Mouse (Mus musculus): ENCODE measurements around the gene Coa4.

Coa4 gene

GRCm38 (mm10) chr7:100506494-100506893, 30.4 kb upstream of the Coa4 start:
- DNase-seq: no peak

DNA sequence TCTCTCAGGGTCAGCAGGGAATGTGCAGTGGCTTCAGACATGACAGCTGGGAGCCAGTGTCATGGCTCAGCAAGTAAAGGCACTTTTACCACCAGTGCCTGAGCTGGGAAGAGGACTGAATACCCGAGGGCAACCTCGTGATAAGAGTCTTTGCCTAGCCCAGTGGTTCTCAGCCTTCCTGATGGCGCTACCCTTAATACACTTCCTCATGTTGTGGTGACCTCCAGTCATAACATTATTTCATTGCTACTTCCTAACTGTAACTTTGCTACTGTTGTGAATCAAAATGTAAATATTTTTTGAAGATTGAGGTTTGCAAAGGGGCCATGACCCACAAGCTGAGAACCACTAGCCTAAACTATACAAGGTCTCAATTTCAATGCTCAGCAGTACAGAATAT, 28.2 kb upstream of the Coa4 start:
- DNase-seq: no peak

GRCm38 (mm10) chr7:100511602-100512001, 25.3 kb upstream of the Coa4 start:
- no peak for DNase-seq

DNA sequence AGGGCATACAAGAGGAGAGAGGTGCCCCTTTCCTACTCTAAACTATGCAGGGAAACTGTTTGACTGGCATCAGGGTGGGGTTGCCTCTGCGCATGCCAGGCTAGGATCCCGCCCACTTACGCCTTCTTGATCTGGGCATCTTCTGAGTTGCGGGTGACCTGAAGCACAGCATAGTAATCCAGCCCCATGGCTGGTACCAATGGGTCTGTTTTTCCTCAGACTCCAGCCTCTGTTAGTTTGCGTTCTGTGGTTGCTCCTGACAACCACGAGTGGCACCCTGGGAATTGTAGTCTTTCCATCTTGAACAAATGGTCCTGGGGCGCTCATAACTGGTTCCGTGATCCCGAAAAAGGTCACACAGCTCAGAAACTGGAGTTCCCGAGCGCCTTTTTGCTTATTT, 22.3 kb upstream of the Coa4 start, which contains the start of gene Dnajb13:
Gene Dnajb13 (minus strand): TSS at position 388 of the 400 bp plus-strand sequence.
- no peak for DNase-seq

- no peak for DNase-seq
Observed at GRCm38 (mm10) chr7:100520204-100520603, 16.7 kb upstream of the Coa4 start.

DNA sequence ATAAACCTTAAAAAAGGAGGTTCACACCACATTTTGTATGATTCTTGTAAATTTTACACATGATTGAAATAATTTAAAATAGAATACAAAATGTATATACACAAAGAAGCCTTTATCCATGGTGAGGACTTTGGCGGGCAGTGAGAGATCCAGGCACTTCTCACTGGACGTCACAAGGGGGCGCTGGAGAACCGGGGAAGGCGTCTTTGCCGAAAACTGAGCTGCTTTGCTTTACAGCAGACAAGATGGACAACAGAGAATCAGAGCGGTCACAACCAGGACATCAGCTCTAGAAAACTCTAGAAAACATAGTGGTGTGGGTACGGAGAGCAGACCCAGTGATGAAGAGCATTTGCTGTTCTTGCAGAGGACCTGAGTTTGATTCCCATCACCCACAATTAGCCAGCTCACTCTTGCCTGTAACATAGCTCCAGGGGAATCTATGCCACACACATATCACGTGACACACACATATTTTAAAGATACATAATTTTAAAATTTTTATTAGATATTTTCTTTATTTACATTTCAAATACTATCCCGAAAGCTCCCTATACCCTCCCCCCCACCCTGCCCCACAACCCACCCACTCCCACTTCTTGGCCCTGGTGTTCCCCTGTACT, 16.1 kb upstream of the Coa4 start:
- peak; percentile 92 for DNase-seq

- no peak for DNase-seq
Observed at GRCm38 (mm10) chr7:100522222-100522621, 14.6 kb upstream of the Coa4 start.

GRCm38 (mm10) chr7:100524669-100525068, 12.2 kb upstream of the Coa4 start:
- no peak for DNase-seq

GRCm38 (mm10) chr7:100530766-100531165, 6.1 kb upstream of the Coa4 start:
- DNase-seq: no peak

GRCm38 (mm10) chr7:100533503-100533902, 3.4 kb upstream of the Coa4 start:
- DNase-seq: peak; percentile 11

DNA sequence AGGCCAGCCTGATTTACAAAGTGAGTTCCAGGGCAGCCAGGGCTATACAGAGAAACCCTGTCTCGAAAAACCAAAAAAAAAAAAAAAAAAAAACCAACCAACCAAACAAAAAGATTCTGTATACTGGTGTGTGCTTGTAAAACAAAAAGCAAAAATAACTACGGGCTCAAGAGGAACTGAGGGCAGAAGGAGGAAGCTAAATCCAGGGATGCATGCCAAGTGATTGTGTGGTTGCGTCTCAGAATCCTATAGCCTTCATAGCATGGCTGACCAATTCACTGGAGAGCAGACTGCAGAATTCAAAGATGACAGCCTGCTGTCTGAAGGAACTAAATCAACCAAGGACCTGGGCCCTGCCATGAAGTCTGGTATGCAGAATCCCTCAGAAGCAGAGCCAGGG, 2.7 kb upstream of the Coa4 start:
- no peak for DNase-seq

- DNase-seq: no peak
Observed at GRCm38 (mm10) chr7:100535831-100536230, 1.0 kb upstream of the Coa4 start.

DNA sequence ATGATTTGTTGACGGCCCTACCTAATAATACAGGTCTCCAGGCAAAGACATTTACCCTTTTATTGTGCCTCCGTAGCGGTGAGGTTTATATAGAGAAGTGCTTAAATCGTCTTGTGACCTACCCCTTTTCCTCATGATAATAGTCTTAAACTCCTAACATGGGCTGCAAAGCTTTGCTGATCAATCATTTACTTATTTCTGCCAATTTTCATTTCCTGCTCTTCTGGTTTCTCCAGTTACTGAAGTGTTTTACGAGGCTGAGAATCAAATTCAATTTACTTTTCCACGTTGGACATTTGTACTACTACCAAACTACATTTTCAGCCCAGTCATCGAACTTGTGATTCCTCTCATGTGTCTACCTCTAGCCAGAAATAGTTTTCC, 640 bp downstream of the Coa4 start:
- no peak for DNase-seq

- no peak for DNase-seq
Observed at GRCm38 (mm10) chr7:100539516-100539915, 2.6 kb downstream of the Coa4 start.

DNA sequence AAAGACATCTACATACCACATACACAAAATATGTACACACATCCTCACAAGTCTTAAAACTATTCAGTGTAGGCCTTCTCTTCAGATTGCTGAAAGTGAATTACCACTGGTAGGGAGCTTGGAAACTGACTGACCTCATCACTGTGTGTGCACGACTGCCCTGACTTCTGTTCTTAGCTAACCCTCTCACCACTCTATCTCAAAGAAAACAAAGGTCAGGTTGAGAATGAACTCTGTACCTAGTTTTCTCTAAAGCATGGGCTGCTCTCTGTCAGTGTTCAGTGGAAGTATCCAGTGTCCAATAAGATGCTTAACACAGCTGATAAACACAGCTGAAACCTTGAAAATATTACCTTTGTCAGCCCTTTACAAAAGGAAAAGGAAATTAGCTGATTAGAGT, 7.6 kb downstream of the Coa4 start:
- DNase-seq: no peak

DNA sequence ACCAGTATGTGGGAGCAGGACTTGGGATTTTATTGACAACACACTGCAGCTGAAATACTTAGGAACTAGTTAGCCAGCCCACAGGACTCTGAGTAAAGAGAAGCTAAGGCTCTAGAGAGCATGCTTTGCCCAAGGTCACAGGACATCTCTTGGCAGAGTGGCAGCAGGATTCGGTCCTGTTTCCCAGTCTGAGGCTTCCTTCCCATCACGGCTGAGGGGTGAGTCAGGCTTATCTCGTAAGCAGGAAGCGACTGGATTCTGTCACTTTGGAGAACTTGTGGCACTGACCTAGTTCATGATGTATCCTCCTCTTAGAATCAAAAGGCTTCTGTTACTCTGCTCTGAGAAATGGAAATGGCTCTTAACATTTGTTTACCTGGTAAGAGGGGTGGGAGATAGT, 10.8 kb downstream of the Coa4 start:
- no peak for DNase-seq

DNA sequence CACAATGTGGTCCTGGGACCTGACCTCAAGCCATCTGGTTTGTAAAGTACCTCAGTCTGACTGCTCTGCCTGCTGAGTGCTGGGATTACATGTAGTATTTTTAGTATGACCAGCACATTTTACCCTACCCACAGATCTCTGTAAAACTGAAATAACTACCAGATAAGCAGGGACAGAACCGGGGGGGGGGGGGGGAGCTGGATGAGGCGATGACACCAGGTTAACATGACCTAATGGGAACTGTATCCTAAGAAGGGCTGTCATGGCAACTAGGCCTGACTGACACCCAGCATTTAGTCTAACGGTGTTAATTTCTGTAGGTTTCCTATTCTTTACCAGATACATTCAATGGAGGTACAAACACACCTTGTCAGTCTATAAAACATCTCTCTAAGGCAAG, 12.9 kb downstream of the Coa4 start:
- DNase-seq: no peak

GRCm38 (mm10) chr7:100550338-100551007, 13.6 kb downstream of the Coa4 start:
- DNase-seq: no peak

- no peak for DNase-seq
Observed at GRCm38 (mm10) chr7:100554939-100555338, 18.1 kb downstream of the Coa4 start.

DNA sequence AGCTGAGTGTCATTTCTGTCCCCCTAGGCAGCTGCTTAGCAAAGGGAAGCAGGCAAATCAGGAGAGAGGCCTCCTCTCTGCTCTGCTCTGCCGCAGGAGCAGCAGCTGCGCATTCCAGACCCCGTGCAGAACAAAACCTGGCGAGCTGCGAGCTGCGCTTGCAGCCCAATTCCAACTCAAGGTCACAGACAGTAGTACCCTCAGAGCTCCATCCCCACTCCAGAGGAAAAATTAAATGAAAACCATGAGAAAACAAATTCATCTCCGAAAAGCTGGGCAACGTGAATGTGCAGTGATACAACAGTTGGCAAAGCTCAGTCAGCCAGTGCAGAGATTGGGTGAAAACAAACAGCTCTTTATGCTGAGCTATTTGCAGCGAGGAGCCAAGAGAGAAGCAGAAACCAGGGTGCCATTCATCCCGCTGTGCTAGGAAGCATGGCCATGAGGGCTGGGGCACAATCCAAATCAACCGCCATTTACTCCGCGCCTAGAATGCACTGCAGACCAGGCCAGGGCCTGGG, 18.6 kb downstream of the Coa4 start:
- DNase-seq: no peak

DNA sequence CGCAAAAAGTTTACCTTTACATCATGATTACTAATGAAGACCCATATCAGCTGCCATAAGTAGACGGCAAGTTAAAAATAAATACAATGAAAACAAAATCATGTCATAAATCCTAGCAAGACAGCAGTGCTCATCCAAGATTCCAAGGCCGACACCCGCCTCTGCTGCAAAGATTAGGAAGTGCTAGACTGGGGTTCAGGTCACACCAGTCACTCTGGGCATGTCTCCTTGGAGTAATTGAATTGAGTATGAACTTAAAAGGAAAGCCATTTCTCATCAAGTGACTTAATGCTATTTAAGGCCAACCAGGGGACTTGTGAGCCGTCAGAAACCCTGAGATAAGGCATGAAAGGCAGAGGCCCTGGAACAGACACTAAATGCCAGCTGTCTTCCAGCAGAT, 20.4 kb downstream of the Coa4 start:
- DNase-seq: no peak

DNA sequence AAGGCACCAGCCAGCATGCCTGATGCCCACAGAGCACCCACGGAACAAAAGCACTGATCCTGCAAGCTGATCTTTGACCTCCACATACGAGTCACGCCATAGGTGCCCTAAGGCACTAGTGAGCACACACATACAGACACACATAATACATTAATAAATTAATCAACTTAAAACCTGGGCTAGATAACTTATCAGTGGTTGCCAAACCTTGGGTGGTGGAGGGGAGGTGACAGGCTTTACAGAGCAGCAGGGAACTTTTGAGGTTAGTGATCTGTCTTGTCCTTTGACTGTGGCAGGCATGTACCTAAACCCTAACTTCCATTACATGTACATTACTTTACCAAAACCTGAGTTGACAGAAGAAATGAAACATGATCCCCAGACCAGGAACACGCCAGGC, 22.5 kb downstream of the Coa4 start:
- no peak for DNase-seq

DNA sequence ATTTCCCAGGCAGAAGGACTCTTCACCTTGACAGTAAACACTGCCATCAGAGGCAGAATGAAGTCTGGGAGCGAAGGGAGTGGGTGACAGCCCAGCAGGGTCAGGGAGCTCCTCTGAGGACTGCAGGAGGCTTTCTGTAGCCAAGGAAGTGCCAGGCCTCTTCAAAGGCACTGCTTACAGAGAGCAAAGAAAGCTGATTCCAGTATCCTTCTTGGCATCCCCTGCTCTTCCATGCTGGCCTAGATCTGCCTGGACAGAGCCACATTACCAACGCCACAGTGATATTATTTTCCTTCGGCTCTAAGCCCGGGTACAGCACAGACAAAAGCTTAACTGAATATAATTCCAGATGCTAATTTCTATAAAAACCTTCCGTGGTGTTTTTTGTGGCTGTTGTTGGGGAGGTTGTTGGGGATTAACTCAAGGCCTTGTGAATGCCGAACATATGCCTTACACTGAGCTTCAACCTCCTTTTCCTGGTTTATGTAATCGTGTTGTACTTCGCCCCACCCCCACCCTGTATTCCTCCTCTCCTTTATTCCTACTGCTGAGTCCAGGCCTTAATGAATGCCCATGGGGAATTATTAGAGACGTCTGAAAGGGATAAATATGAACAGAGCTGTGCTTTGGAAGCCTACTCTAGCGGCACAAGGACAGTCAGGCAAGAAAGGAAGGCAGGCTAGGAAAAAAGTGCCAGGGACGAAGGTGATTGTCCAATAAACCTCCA, 25.2 kb downstream of the Coa4 start:
- DNase-seq: no peak

- peak; percentile 17 for DNase-seq
Observed at GRCm38 (mm10) chr7:100567238-100567637, 30.4 kb downstream of the Coa4 start.

All from thymus, postnatal 4 days (tissue).